Mouse (Mus musculus): Measurements from ENCODE around the gene Ms4a14.

The Ms4a14 gene

GRCm38 (mm10) chr19:11261522-11261921, 52.7 kb downstream of the Ms4a14 start:
- DNase-seq = no peak
